Mouse (Mus musculus): Measurements from ENCODE around the gene Ptbp1. TPM values are rescaled to one million over a fixed set of nuclear protein-coding genes. Genes with fewer than 3 reads are reported as not detected.
A peak's percentile ranks its signal among the peaks of the same experiment; 100 is the strongest.
"Not testable (repeated sequence)": the region's sequence is repeated elsewhere in the genome, so short reads cannot be mapped to it uniquely, and the experiment has no call there.

The Ptbp1 gene
- polyA plus RNA-seq, 1 experiment from 2014 or later = 59.1 TPM

DNA sequence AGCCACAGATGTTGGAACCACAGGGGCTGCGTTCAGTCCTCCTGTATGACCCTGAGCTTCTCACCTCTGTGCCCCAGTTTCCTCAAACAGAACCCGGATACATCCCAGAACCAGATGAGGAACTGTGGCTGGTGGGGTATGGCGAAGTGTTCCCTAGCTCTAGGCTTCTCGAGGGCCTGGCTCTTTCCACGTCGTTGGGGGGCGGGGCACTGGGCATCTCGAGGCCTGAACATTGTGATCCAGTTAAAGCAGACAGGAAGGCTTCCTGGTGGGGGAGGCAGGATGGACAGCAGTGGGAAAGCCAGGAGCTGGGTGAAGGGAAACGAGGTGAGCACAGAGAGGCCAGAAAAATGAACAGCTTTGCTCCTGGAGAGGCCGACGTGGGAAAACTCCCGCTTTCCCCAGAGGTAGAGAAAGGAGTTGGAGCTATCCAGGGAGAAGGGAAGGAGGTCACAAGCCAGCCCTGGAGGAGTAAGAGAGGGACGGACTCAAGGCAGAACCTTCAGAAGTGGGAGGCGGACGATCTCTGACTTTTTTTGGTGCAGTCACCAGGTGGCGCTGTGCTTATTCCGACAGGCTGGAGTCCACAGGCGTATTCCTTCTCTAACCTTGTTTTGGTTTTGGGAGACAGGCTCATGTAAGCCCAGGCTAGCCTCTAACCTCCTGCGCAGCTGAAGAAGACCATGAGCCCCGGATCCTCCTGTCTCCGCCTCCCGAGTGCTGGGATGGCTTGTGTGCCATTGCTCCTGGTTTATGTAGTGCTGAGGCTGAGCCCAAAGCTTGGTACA lies 29.3 kb downstream of the Ptbp1 start:
- DNase-seq (peak; percentile 86), ATAC-seq (peak; percentile 34)
- no peaks in the 10 kb centered on the region for H3K9me3 ChIP-seq (ENCODE audit: low read length)
- TF ChIP-seq EP300 (IDR thresholded peaks at IDR 0.05; ENCODE audit: low read depth) (no peak), CTCF (IDR thresholded peaks at IDR 0.05; ENCODE audit: low read depth) (peak; percentile 87)
- H3K9ac ChIP-seq (replicated peaks) = no peak overlapping the region
- 0 out of 2 replicates have a peak, but pooled peaks cover 8% of the 10 kb centered on the region for H3K27me3 ChIP-seq (ENCODE audit: insufficient read depth, low read length)
- peak overlapping the region; percentile 48; the same call in 1 of the 2 replicates for H3K27ac ChIP-seq (ENCODE audit: low read depth)
- no peak overlapping the region for H3K4me3 ChIP-seq (ENCODE audit: low read depth, low read length)
- peak overlapping the region; percentile 48 for H3K4me2 ChIP-seq (ENCODE audit: low read depth, low read length)
- peaks cover 53% of the 10 kb centered on the region for H3K4me1 ChIP-seq (ENCODE audit: insufficient read depth)
- H3K36me3 ChIP-seq (replicated peaks; ENCODE audit: insufficient read depth, low read length) = no peaks in the 10 kb centered on the region
- 15% methylated on average over 22 of the region's 22 CpGs for WGBS (ENCODE audit: insufficient replicate concordance)

DNA sequence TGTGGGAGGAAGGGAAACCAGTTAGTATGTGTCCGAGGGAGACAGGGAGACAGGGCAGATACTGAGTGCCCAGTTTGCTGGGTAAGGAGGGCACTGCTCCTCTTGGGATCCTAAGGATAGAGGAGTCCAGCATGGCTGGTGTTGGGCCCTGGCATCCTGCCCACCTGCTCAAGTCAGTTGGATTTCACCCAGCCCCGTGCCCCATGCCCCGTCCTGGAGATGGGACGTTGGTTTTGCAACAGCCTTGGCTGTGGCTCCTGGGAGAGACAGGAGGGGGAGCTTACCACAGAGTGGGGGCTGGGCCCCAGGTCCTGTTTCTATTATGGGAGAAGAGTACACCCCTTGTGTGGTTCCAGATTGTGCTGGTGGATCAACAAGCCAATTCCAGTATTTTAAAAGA lies 30.2 kb downstream of the Ptbp1 start:
- no peak overlapping the region for H3K4me3 ChIP-seq (ENCODE audit: low read depth, low read length)
- H3K27ac ChIP-seq (ENCODE audit: low read depth) = peak overlapping the region; percentile 48; the same call in 1 of the 2 replicates
- peaks cover 47% of the 10 kb centered on the region for H3K4me1 ChIP-seq (ENCODE audit: insufficient read depth)
- DNase-seq (peak; percentile 66), ATAC-seq (peak; percentile 22; the same call in 1 of the 2 replicates)
- H3K9ac ChIP-seq (replicated peaks) = no peak overlapping the region
- 0 out of 2 replicates have a peak, but pooled peaks cover 8% of the 10 kb centered on the region for H3K27me3 ChIP-seq (ENCODE audit: insufficient read depth, low read length)
- no peak for TF ChIP-seq CTCF (IDR thresholded peaks at IDR 0.05; ENCODE audit: low read depth)
- no peak for TF ChIP-seq EP300 (IDR thresholded peaks at IDR 0.05; ENCODE audit: low read depth)
- H3K36me3 ChIP-seq (replicated peaks; ENCODE audit: insufficient read depth, low read length) = no peaks in the 10 kb centered on the region
- 13% methylated on average over 4 of the region's 4 CpGs for WGBS (ENCODE audit: insufficient replicate concordance)
- no peak overlapping the region for H3K4me2 ChIP-seq (ENCODE audit: low read depth, low read length)
- no peaks in the 10 kb centered on the region for H3K9me3 ChIP-seq (ENCODE audit: low read length)

DNA sequence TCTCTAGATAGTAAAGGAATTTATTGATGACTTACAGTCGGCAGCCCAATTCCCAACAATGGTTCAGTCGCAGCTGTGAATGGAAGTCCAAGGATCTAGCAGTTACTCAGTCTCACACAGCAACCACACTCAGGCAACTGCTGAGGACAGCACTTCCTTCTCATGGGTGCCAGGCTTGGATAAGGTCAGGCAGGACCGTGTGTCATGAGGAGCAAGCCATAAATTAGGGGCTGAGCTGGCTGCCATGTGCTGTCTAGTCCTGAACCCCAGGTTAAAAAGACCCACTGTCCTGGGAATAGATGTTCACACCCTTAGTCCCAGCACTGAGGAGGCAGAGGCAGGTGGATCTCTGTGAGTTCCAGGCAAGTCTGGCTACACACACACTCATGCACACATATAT lies 30.7 kb downstream of the Ptbp1 start:
- not testable (repeated sequence) for ATAC-seq; H3K9me3 ChIP-seq (ENCODE audit: low read length); H3K9ac ChIP-seq (replicated peaks); H3K27ac ChIP-seq (ENCODE audit: low read depth); H3K4me3 ChIP-seq (ENCODE audit: low read depth, low read length); H3K36me3 ChIP-seq (replicated peaks; ENCODE audit: insufficient read depth, low read length); DNase-seq; H3K4me2 ChIP-seq (ENCODE audit: low read depth, low read length); H3K27me3 ChIP-seq (ENCODE audit: insufficient read depth, low read length)
- WGBS (ENCODE audit: insufficient replicate concordance) = 23% methylated on average over 2 of the region's 3 CpGs
- peaks cover 43% of the 10 kb centered on the region for H3K4me1 ChIP-seq (ENCODE audit: insufficient read depth)

DNA sequence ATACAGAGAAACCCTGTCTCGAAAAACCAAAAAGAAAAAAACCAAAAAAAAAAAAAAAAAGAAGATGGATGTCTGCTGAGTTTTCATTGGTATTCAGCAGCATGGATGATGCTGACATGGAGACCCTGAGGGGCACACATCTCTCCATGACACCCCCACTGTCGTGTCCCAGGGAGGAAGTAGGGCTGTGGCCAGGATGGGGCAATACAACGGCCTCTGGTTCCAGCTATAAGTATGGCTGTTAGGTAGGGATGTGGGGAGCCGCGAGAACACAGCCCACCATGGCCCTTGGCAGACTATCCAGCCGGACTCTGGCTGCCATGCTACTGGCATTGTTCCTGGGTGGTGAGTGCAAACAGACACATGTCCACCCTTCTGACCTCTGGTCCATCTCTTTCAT lies 31.8 kb downstream of the Ptbp1 start, which contains the start of gene Elane:
Elane (plus strand) TSS at position 194 of the 400 bp plus-strand sequence.
- DNase-seq = no peak
- Histone ChIP-seq H3K36me3 (replicated peaks; ENCODE audit: insufficient read depth, low read length) (no peaks in the 10 kb centered on the region), H3K4me3 (ENCODE audit: low read depth, low read length) (no peak within 1 kb of the TSS), H3K27ac (ENCODE audit: low read depth) (no peak within 1 kb of the TSS), H3K9me3 (ENCODE audit: low read length) (no peaks in the 10 kb centered on the region), H3K4me1 (ENCODE audit: insufficient read depth) (peaks cover 33% of the 10 kb centered on the region), H3K4me2 (ENCODE audit: low read depth, low read length) (no peak within 1 kb of the TSS; the same call in 1 of the 2 replicates), H3K27me3 (ENCODE audit: insufficient read depth, low read length) (0 out of 2 replicates have a peak, but pooled peaks cover 8% of the 10 kb centered on the region), H3K9ac (replicated peaks) (no peak within 1 kb of the TSS)
- ATAC-seq = no peak
- 50% methylated on average over 6 of the region's 6 CpGs for WGBS (ENCODE audit: insufficient replicate concordance)
- TF ChIP-seq CTCF (IDR thresholded peaks at IDR 0.05; ENCODE audit: low read depth) = no peak
- no peak for TF ChIP-seq EP300 (IDR thresholded peaks at IDR 0.05; ENCODE audit: low read depth)

DNA sequence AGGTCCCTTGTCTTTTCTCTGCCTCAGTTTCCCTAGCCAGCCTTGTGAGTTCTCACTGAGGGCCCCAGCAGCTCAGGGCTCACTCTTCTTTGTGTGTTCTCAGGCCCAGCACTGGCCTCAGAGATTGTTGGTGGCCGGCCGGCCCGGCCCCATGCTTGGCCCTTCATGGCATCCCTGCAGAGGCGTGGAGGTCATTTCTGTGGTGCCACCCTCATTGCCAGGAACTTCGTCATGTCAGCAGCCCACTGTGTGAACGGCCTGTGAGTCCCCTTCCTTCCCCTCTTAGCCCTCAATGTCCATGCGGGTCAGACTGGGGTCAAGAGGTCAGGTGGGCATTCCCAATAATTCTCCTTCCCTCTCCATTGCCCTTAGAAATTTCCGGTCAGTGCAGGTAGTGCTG lies 32.4 kb downstream of the Ptbp1 start:
- H3K4me2 ChIP-seq (ENCODE audit: low read depth, low read length) = no peak overlapping the region
- H3K27me3 ChIP-seq (ENCODE audit: insufficient read depth, low read length) = 0 out of 2 replicates have a peak, but pooled peaks cover 8% of the 10 kb centered on the region
- no peaks in the 10 kb centered on the region for H3K36me3 ChIP-seq (replicated peaks; ENCODE audit: insufficient read depth, low read length)
- no peak overlapping the region for H3K27ac ChIP-seq (ENCODE audit: low read depth)
- no peaks in the 10 kb centered on the region for H3K9me3 ChIP-seq (ENCODE audit: low read length)
- no peak overlapping the region for H3K4me3 ChIP-seq (ENCODE audit: low read depth, low read length)
- no peak for ATAC-seq
- DNase-seq = no peak
- 66% methylated on average over 8 of the region's 8 CpGs for WGBS (ENCODE audit: insufficient replicate concordance)
- peaks cover 27% of the 10 kb centered on the region for H3K4me1 ChIP-seq (ENCODE audit: insufficient read depth)
- H3K9ac ChIP-seq (replicated peaks) = no peak overlapping the region
- TF ChIP-seq EP300 (IDR thresholded peaks at IDR 0.05; ENCODE audit: low read depth) (no peak), CTCF (IDR thresholded peaks at IDR 0.05; ENCODE audit: low read depth) (no peak)

DNA sequence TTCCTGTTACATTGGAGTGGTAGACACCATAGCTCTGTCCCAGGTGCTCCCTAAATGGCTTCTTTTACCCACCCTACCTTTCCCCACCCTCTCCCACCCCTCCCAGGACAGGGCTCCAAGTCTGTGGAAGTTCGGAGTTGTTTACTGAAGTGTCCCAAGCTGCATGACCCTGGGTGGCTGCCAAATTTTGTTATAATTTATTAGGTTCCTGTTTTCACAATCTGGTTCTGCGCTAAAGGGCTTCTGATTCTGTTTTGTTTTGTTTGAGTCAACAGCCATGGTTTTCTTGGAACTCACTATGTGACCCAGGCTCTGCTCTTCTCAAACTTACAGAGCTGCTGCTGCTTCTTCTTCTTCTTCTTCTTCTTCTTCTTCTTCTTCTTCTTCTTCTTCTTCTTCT lies 35.2 kb downstream of the Ptbp1 start:
- Histone ChIP-seq H3K36me3 (replicated peaks; ENCODE audit: insufficient read depth, low read length) (no peaks in the 10 kb centered on the region), H3K27me3 (ENCODE audit: insufficient read depth, low read length) (no peaks in the 10 kb centered on the region), H3K9me3 (ENCODE audit: low read length) (no peaks in the 10 kb centered on the region), H3K9ac (replicated peaks) (no peak overlapping the region), H3K4me1 (ENCODE audit: insufficient read depth) (peaks cover 5% of the 10 kb centered on the region), H3K27ac (ENCODE audit: low read depth) (0 out of 2 replicates have a peak overlapping the region, but pooled peaks have one; percentile 29), H3K4me3 (ENCODE audit: low read depth, low read length) (no peak overlapping the region), H3K4me2 (ENCODE audit: low read depth, low read length) (no peak overlapping the region)
- TF ChIP-seq EP300 (IDR thresholded peaks at IDR 0.05; ENCODE audit: low read depth) (no peak), CTCF (IDR thresholded peaks at IDR 0.05; ENCODE audit: low read depth) (no peak)
- ATAC-seq (no peak), DNase-seq (no peak)
- 32% methylated on average over 2 of the region's 2 CpGs for WGBS (ENCODE audit: insufficient replicate concordance)
